Comparison of ENCODE assay signal across 9 mouse cellular contexts in the genomic region with DNA sequence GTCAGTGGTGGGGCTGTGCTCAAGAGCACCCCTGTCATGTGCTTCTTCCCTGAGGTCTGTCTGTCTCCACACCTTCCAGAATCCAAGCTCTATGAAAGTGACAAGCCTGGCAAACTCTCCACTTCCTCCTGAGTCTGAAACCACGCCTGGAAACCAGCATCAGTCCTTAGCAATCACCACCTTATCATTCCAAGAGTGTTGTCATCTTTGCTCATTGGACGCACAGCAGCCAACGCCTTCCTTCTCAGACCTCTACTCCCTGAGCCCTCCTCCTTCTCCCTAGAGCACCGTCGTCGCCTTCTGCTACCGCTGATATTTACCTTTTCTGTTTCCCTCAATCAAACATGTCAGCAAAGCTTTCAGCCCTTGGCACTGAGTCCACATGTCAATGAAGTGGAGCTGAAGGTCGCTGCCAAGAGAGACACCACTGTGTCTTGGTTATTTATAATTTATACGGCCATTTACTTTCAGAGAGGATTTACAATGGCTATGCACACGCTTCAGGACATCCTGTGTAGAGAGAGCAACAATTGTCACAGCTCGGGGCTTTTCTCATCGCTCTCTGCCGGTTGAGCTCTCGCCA. TPM values are rescaled to one million over a fixed set of nuclear protein-coding genes. Genes with fewer than 3 reads are reported as not detected.
DNase-seq lines count a peak whose midpoint lies in the region; ATAC-seq lines count a peak whose summit lies in the region.
"Had no signal": no experiment of that assay in that cellular context is flagged by ENCODE, and none has a peak within 500 bp of the region (broad histone marks: within the 10 kb centered on the region; RNA-seq: fewer than 3 reads in every experiment).

No protein-coding gene starts in this region.

- peaks cover 4% of the 10 kb centered on the region; the same call in 1 of the 2 replicates for H3K27me3 ChIP-seq in heart, embryonic 13.5 days (replicated peaks)
- H3K27me3 ChIP-seq in forebrain, embryonic 15.5 days: no peaks in the 10 kb centered on the region
- no peaks in the 10 kb centered on the region for H3K27me3 ChIP-seq in liver, embryonic 11.5 days (replicated peaks; ENCODE audit: control insufficient read depth, insufficient read depth, low read length)
- H3K27me3 ChIP-seq in neural tube, embryonic 13.5 days: no peaks in the 10 kb centered on the region
- H3K27me3 ChIP-seq: CH12.LX had no signal

- no peak for DNase-seq in heart, postnatal 25 days (ENCODE audit: low spot score)
- no peak for DNase-seq in liver, embryonic 11.5 days (ENCODE audit: low spot score)
- DNase-seq in frontal cortex, adult 2 months (ENCODE audit: extremely low spot score in 1 of 2, low spot score in 1 of 2): no peak
- no peak for DNase-seq in layer of hippocampus, adult 18-20 months (ENCODE audit: low spot score in 2 of 2)
- DNase-seq in thymus, postnatal 14 days: no peak

- intact Hi-C loops in heart, postnatal 25 days (cut with DNase I): no loop called here

- 19% methylated on average over 14 of the region's 14 CpGs for WGBS in heart, embryonic 13.5 days
- WGBS in forebrain, embryonic 15.5 days: 30% methylated on average over 14 of the region's 14 CpGs
- WGBS in liver, embryonic 11.5 days: 47% methylated on average over 14 of the region's 14 CpGs
- 32% methylated on average over 14 of the region's 14 CpGs for WGBS in neural tube, embryonic 13.5 days

- H3K9ac ChIP-seq in heart, embryonic 13.5 days: peak overlapping the region; percentile 95
- H3K9ac ChIP-seq in forebrain, embryonic 15.5 days (replicated peaks): peak overlapping the region; percentile 67
- H3K9ac ChIP-seq in liver, embryonic 11.5 days (ENCODE audit: low read depth, low read length): 0 out of 2 replicates have a peak overlapping the region, but pooled peaks have one; percentile 86
- H3K9ac ChIP-seq in neural tube, embryonic 13.5 days: peak overlapping the region; percentile 84

- peak overlapping the region; percentile 82 for H3K4me3 ChIP-seq in heart, embryonic 13.5 days
- peak overlapping the region; percentile 75 for H3K4me3 ChIP-seq in forebrain, embryonic 15.5 days
- H3K4me3 ChIP-seq in liver, embryonic 11.5 days (ENCODE audit: low read depth, low read length): peak overlapping the region; percentile 86
- H3K4me3 ChIP-seq in neural tube, embryonic 13.5 days: peak overlapping the region; percentile 88

- peaks cover 6% of the 10 kb centered on the region; the same call in 1 of the 2 replicates for H3K36me3 ChIP-seq in heart, embryonic 13.5 days
- no peaks in the 10 kb centered on the region for H3K36me3 ChIP-seq in forebrain, embryonic 15.5 days
- no peaks in the 10 kb centered on the region for H3K36me3 ChIP-seq in liver, embryonic 11.5 days (ENCODE audit: control insufficient read depth, insufficient read depth, low read length)
- no peaks in the 10 kb centered on the region for H3K36me3 ChIP-seq in neural tube, embryonic 13.5 days

- ATAC-seq in heart, embryonic 13.5 days (ENCODE audit: extremely low read depth, insufficient number of reproducible peaks, low FRiP score, low TSS enrichment): no peak
- no peak for ATAC-seq in forebrain, embryonic 15.5 days (replicated peaks)
- peak; percentile 46; the same call in 1 of the 2 replicates for ATAC-seq in liver, embryonic 11.5 days (replicated peaks; ENCODE audit: low FRiP score)
- no peak for ATAC-seq in neural tube, embryonic 13.5 days (ENCODE audit: low read depth)

- peaks cover 36% of the 10 kb centered on the region for H3K4me1 ChIP-seq in heart, embryonic 13.5 days
- H3K4me1 ChIP-seq in forebrain, embryonic 15.5 days: peaks cover 30% of the 10 kb centered on the region
- H3K4me1 ChIP-seq in liver, embryonic 11.5 days (replicated peaks; ENCODE audit: control insufficient read depth, insufficient read depth, low read length): peaks cover 16% of the 10 kb centered on the region
- peaks cover 40% of the 10 kb centered on the region for H3K4me1 ChIP-seq in neural tube, embryonic 13.5 days (replicated peaks)

- H3K27ac ChIP-seq in heart, embryonic 13.5 days (replicated peaks): peak overlapping the region; percentile 71
- peak overlapping the region; percentile 9; the same call in 1 of the 2 replicates for H3K27ac ChIP-seq in forebrain, embryonic 15.5 days (replicated peaks)
- 0 out of 2 replicates have a peak overlapping the region, but pooled peaks have one; percentile 7 for H3K27ac ChIP-seq in liver, embryonic 11.5 days (ENCODE audit: low read depth, low read length)
- no peak overlapping the region for H3K27ac ChIP-seq in neural tube, embryonic 13.5 days (replicated peaks)

- H3K9me3 ChIP-seq in heart, embryonic 13.5 days: no peaks in the 10 kb centered on the region
- H3K9me3 ChIP-seq in forebrain, embryonic 15.5 days: no peaks in the 10 kb centered on the region
- H3K9me3 ChIP-seq in liver, embryonic 11.5 days (ENCODE audit: control insufficient read depth, low read length): no peaks in the 10 kb centered on the region
- no peaks in the 10 kb centered on the region for H3K9me3 ChIP-seq in neural tube, embryonic 13.5 days

- peak overlapping the region; percentile 80 for H3K4me2 ChIP-seq in heart, embryonic 13.5 days
- H3K4me2 ChIP-seq in forebrain, embryonic 15.5 days (replicated peaks): peak overlapping the region; percentile 75
- H3K4me2 ChIP-seq in liver, embryonic 11.5 days: peak overlapping the region; percentile 97
- peak overlapping the region; percentile 82 for H3K4me2 ChIP-seq in neural tube, embryonic 13.5 days

RNA-seq across cellular contexts. Expression of a gene that starts 6.2 kb away (rescaled TPM):
- polyA plus RNA-seq in heart, embryonic 13.5 days (2015; fragmentation: Nextera tagmentation; extraction: Ambion mirVana): 103 and 133 TPM in 2 replicates
- total RNA-seq in heart, postnatal 25 days (2021): 10 to 100 TPM; 48.8 to 97.8 TPM
- polyA plus RNA-seq in forebrain, embryonic 15.5 days (2015; fragmentation: Nextera tagmentation; extraction: Ambion mirVana): 49.8 and 52.8 TPM in 2 replicates
- polyA plus RNA-seq in liver, embryonic 11.5 days (2014; fragmentation: Nextera tagmentation; extraction: Ambion mirVana): 21.6 and 21.9 TPM in 2 replicates
- polyA plus RNA-seq in neural tube, embryonic 13.5 days (2015; fragmentation: Nextera tagmentation; extraction: Ambion mirVana): 51.7 and 60.2 TPM in 2 replicates
- polyA plus RNA-seq in frontal cortex, adult 2 months (2012; rRNA removed): 44.2 and 45.5 TPM in 2 replicates
- total RNA-seq in layer of hippocampus, adult 18-20 months (2021): 10 to 100 TPM; 46.9 to 48.9 TPM

RNA-seq across cellular contexts. Expression of a gene that starts 21.1 kb away (rescaled TPM):
- polyA plus RNA-seq in heart, embryonic 13.5 days (2015; fragmentation: Nextera tagmentation; extraction: Ambion mirVana): 1.4 and 1.5 TPM in 2 replicates
- under 1 TPM; 0.11 to 0.21 TPM for total RNA-seq in heart, postnatal 25 days (2021)
- 4.0 and 9.0 TPM in 2 replicates for polyA plus RNA-seq in forebrain, embryonic 15.5 days (2015; fragmentation: Nextera tagmentation; extraction: Ambion mirVana)
- 1.5 and 1.6 TPM in 2 replicates for polyA plus RNA-seq in liver, embryonic 11.5 days (2014; fragmentation: Nextera tagmentation; extraction: Ambion mirVana)
- 0.54 and 2.1 TPM in 2 replicates for polyA plus RNA-seq in neural tube, embryonic 13.5 days (2015; fragmentation: Nextera tagmentation; extraction: Ambion mirVana)
- 0.67 and 0.82 TPM in 2 replicates for polyA plus RNA-seq in frontal cortex, adult 2 months (2012; rRNA removed)
- total RNA-seq in layer of hippocampus, adult 18-20 months (2021): 1 to 10 TPM; 3.1 to 4.1 TPM
